Mouse (Mus musculus): ENCODE data around the gene Ptprs. TPM values are rescaled to one million over a fixed set of nuclear protein-coding genes. Genes with fewer than 3 reads are reported as not detected.
A peak's percentile ranks its signal among the peaks of the same experiment; 100 is the strongest.

The Ptprs gene
- polyA plus RNA-seq (2014; fragmentation: Nextera tagmentation; extraction: Ambion mirVana): 80.1 and 81.5 TPM in 2 replicates

GRCm38 (mm10) chr17:56476402-56476752 lies at the start of gene Ptprs:
Ptprs (minus strand) TSS chr17:56476483.
- no peaks in the 10 kb centered on the region for H3K9me3 ChIP-seq (replicated peaks; ENCODE audit: control insufficient read depth, low read length)
- H3K9ac ChIP-seq (replicated peaks; ENCODE audit: low read length): peak within 1 kb of the TSS; percentile 94
- no peaks in the 10 kb centered on the region for H3K36me3 ChIP-seq (replicated peaks; ENCODE audit: control insufficient read depth, insufficient read depth, low read depth, low read length)
- peak within 1 kb of the TSS; percentile 84 for H3K27ac ChIP-seq (replicated peaks; ENCODE audit: low read depth, low read length)
- peak within 1 kb of the TSS; percentile 83 for H3K4me3 ChIP-seq (ENCODE audit: low read depth, low read length)
- DNase-seq (ENCODE audit: low spot score) (peak; percentile 97), ATAC-seq (replicated peaks; ENCODE audit: insufficient number of reproducible peaks, low FRiP score, low TSS enrichment, low read depth) (peak; percentile 79)
- WGBS: under 1% methylated on average over 27 of the region's 27 CpGs
- H3K4me2 ChIP-seq (ENCODE audit: low read depth, low read length): peak within 1 kb of the TSS; percentile 99
- H3K4me1 ChIP-seq (ENCODE audit: control insufficient read depth, insufficient read depth, low read length): peaks cover 22% of the 10 kb centered on the region
- H3K27me3 ChIP-seq (ENCODE audit: control insufficient read depth, insufficient read depth, low read length): peaks cover 18% of the 10 kb centered on the region

GRCm38 (mm10) chr17:56524943-56525342 lies 48.7 kb upstream of the Ptprs start:
- WGBS: 71% methylated on average over 4 of the region's 4 CpGs
- no peak overlapping the region for H3K9ac ChIP-seq (replicated peaks; ENCODE audit: low read length)
- ATAC-seq (replicated peaks; ENCODE audit: insufficient number of reproducible peaks, low FRiP score, low TSS enrichment, low read depth) (no peak), DNase-seq (ENCODE audit: low spot score) (no peak)
- H3K27me3 ChIP-seq (ENCODE audit: control insufficient read depth, insufficient read depth, low read length): no peaks in the 10 kb centered on the region
- H3K27ac ChIP-seq (replicated peaks; ENCODE audit: low read depth, low read length): no peak overlapping the region
- no peak overlapping the region for H3K4me2 ChIP-seq (ENCODE audit: low read depth, low read length)
- no peaks in the 10 kb centered on the region for H3K36me3 ChIP-seq (replicated peaks; ENCODE audit: control insufficient read depth, insufficient read depth, low read depth, low read length)
- no peaks in the 10 kb centered on the region for H3K9me3 ChIP-seq (replicated peaks; ENCODE audit: control insufficient read depth, low read length)
- H3K4me1 ChIP-seq (ENCODE audit: control insufficient read depth, insufficient read depth, low read length): no peaks in the 10 kb centered on the region
- H3K4me3 ChIP-seq (ENCODE audit: low read depth, low read length): no peak overlapping the region

GRCm38 (mm10) chr17:56522744-56523143 lies 46.5 kb upstream of the Ptprs start:
- H3K27me3 ChIP-seq (ENCODE audit: control insufficient read depth, insufficient read depth, low read length): no peaks in the 10 kb centered on the region
- H3K9ac ChIP-seq (replicated peaks; ENCODE audit: low read length): no peak overlapping the region
- no peak overlapping the region for H3K4me3 ChIP-seq (ENCODE audit: low read depth, low read length)
- no peaks in the 10 kb centered on the region for H3K9me3 ChIP-seq (replicated peaks; ENCODE audit: control insufficient read depth, low read length)
- ATAC-seq (replicated peaks; ENCODE audit: insufficient number of reproducible peaks, low FRiP score, low TSS enrichment, low read depth) (no peak), DNase-seq (ENCODE audit: low spot score) (no peak)
- H3K4me1 ChIP-seq (ENCODE audit: control insufficient read depth, insufficient read depth, low read length): no peaks in the 10 kb centered on the region
- H3K27ac ChIP-seq (replicated peaks; ENCODE audit: low read depth, low read length): no peak overlapping the region
- no peaks in the 10 kb centered on the region for H3K36me3 ChIP-seq (replicated peaks; ENCODE audit: control insufficient read depth, insufficient read depth, low read depth, low read length)
- 62% methylated on average over 1 of the region's 1 CpGs for WGBS
- no peak overlapping the region for H3K4me2 ChIP-seq (ENCODE audit: low read depth, low read length)

- 12% methylated on average over 13 of the region's 13 CpGs for WGBS
- peak overlapping the region; percentile 19; the same call in 1 of the 2 replicates for H3K4me2 ChIP-seq (ENCODE audit: low read depth, low read length)
- peak; percentile 80 for ATAC-seq (replicated peaks; ENCODE audit: insufficient number of reproducible peaks, low FRiP score, low TSS enrichment, low read depth)
Observed at GRCm38 (mm10) chr17:56515690-56516410, 39.6 kb upstream of the Ptprs start.

GRCm38 (mm10) chr17:56514916-56515315 lies 38.6 kb upstream of the Ptprs start:
- Histone ChIP-seq H3K9me3 (replicated peaks; ENCODE audit: control insufficient read depth, low read length) (no peaks in the 10 kb centered on the region), H3K4me2 (ENCODE audit: low read depth, low read length) (no peak overlapping the region), H3K27ac (replicated peaks; ENCODE audit: low read depth, low read length) (no peak overlapping the region), H3K4me3 (ENCODE audit: low read depth, low read length) (no peak overlapping the region), H3K36me3 (replicated peaks; ENCODE audit: control insufficient read depth, insufficient read depth, low read depth, low read length) (no peaks in the 10 kb centered on the region), H3K27me3 (ENCODE audit: control insufficient read depth, insufficient read depth, low read length) (peaks cover 37% of the 10 kb centered on the region), H3K9ac (replicated peaks; ENCODE audit: low read length) (0 out of 2 replicates have a peak overlapping the region, but pooled peaks have one; percentile 22), H3K4me1 (ENCODE audit: control insufficient read depth, insufficient read depth, low read length) (peaks cover 14% of the 10 kb centered on the region)
- no peak for DNase-seq (ENCODE audit: low spot score)
- no peak for ATAC-seq (replicated peaks; ENCODE audit: insufficient number of reproducible peaks, low FRiP score, low TSS enrichment, low read depth)
- WGBS: 47% methylated on average over 12 of the region's 12 CpGs

More at GRCm38 (mm10) chr17:56515690-56516410, 39.6 kb upstream of the Ptprs start:
- Histone ChIP-seq H3K27me3 (ENCODE audit: control insufficient read depth, insufficient read depth, low read length) (peaks cover 28% of the 10 kb centered on the region), H3K9ac (replicated peaks; ENCODE audit: low read length) (peak overlapping the region; percentile 22; the same call in 1 of the 2 replicates), H3K27ac (replicated peaks; ENCODE audit: low read depth, low read length) (no peak overlapping the region), H3K4me3 (ENCODE audit: low read depth, low read length) (no peak overlapping the region), H3K36me3 (replicated peaks; ENCODE audit: control insufficient read depth, insufficient read depth, low read depth, low read length) (no peaks in the 10 kb centered on the region), H3K4me1 (ENCODE audit: control insufficient read depth, insufficient read depth, low read length) (peaks cover 11% of the 10 kb centered on the region), H3K9me3 (replicated peaks; ENCODE audit: control insufficient read depth, low read length) (no peaks in the 10 kb centered on the region)
- peak; percentile 54 for DNase-seq (ENCODE audit: low spot score)

GRCm38 (mm10) chr17:56514330-56514729 lies 38.0 kb upstream of the Ptprs start:
- no peak overlapping the region for H3K27ac ChIP-seq (replicated peaks; ENCODE audit: low read depth, low read length)
- ATAC-seq (replicated peaks; ENCODE audit: insufficient number of reproducible peaks, low FRiP score, low TSS enrichment, low read depth) (no peak), DNase-seq (ENCODE audit: low spot score) (no peak)
- H3K4me2 ChIP-seq (ENCODE audit: low read depth, low read length): no peak overlapping the region
- peaks cover 17% of the 10 kb centered on the region for H3K4me1 ChIP-seq (ENCODE audit: control insufficient read depth, insufficient read depth, low read length)
- no peak overlapping the region for H3K4me3 ChIP-seq (ENCODE audit: low read depth, low read length)
- no peak overlapping the region for H3K9ac ChIP-seq (replicated peaks; ENCODE audit: low read length)
- H3K36me3 ChIP-seq (replicated peaks; ENCODE audit: control insufficient read depth, insufficient read depth, low read depth, low read length): no peaks in the 10 kb centered on the region
- H3K9me3 ChIP-seq (replicated peaks; ENCODE audit: control insufficient read depth, low read length): no peaks in the 10 kb centered on the region
- H3K27me3 ChIP-seq (ENCODE audit: control insufficient read depth, insufficient read depth, low read length): peaks cover 38% of the 10 kb centered on the region

- peak within 1 kb of the TSS; percentile 27 for H3K4me2 ChIP-seq (ENCODE audit: low read depth, low read length)
- H3K27ac ChIP-seq (replicated peaks; ENCODE audit: low read depth, low read length): no peak within 1 kb of the TSS
- no peaks in the 10 kb centered on the region for H3K36me3 ChIP-seq (replicated peaks; ENCODE audit: control insufficient read depth, insufficient read depth, low read depth, low read length)
- H3K4me3 ChIP-seq (ENCODE audit: low read depth, low read length): peak within 1 kb of the TSS; percentile 19
- WGBS: 64% methylated on average over 22 of the region's 22 CpGs
- no peaks in the 10 kb centered on the region for H3K9me3 ChIP-seq (replicated peaks; ENCODE audit: control insufficient read depth, low read length)
- peaks cover 38% of the 10 kb centered on the region for H3K27me3 ChIP-seq (ENCODE audit: control insufficient read depth, insufficient read depth, low read length)
- DNase-seq (ENCODE audit: low spot score): no peak
- no peak for ATAC-seq (replicated peaks; ENCODE audit: insufficient number of reproducible peaks, low FRiP score, low TSS enrichment, low read depth)
- H3K4me1 ChIP-seq (ENCODE audit: control insufficient read depth, insufficient read depth, low read length): peaks cover 17% of the 10 kb centered on the region
- H3K9ac ChIP-seq (replicated peaks; ENCODE audit: low read length): no peak within 1 kb of the TSS
Observed at GRCm38 (mm10) chr17:56512310-56512709, 36.0 kb upstream of the Ptprs start, which contains the start of gene Znrf4. Znrf4 (minus strand) TSS chr17:56512431.

GRCm38 (mm10) chr17:56511707-56512090 lies 35.4 kb upstream of the Ptprs start:
- ATAC-seq (replicated peaks; ENCODE audit: insufficient number of reproducible peaks, low FRiP score, low TSS enrichment, low read depth) (no peak), DNase-seq (ENCODE audit: low spot score) (no peak)
- Histone ChIP-seq H3K4me1 (ENCODE audit: control insufficient read depth, insufficient read depth, low read length) (peaks cover 17% of the 10 kb centered on the region), H3K4me3 (ENCODE audit: low read depth, low read length) (peak overlapping the region; percentile 19), H3K9me3 (replicated peaks; ENCODE audit: control insufficient read depth, low read length) (no peaks in the 10 kb centered on the region), H3K36me3 (replicated peaks; ENCODE audit: control insufficient read depth, insufficient read depth, low read depth, low read length) (no peaks in the 10 kb centered on the region), H3K27me3 (ENCODE audit: control insufficient read depth, insufficient read depth, low read length) (peaks cover 38% of the 10 kb centered on the region), H3K27ac (replicated peaks; ENCODE audit: low read depth, low read length) (no peak overlapping the region), H3K4me2 (ENCODE audit: low read depth, low read length) (peak overlapping the region; percentile 27), H3K9ac (replicated peaks; ENCODE audit: low read length) (no peak overlapping the region)
- 21% methylated on average over 29 of the region's 29 CpGs for WGBS
